Mouse (Mus musculus): Measurements from ENCODE around the gene Nek2.

- TF ChIP-seq CTCF (IDR thresholded peaks at IDR 0.05; ENCODE audit: low read depth): no peak; the same call in 1 of the 2 replicates
- no peak for TF ChIP-seq EP300 (optimal IDR thresholded peaks at IDR 0.05)
Observed at GRCm38 (mm10) chr1:191821326-191822091, at the start of gene Nek2.
